Mouse (Mus musculus) lung, embryonic 14.5 days (tissue): ENCODE measurements at regions not wholly inside any gene's neighbourhood (a gene's known extent, or its start where the extent isn't known, plus 50 kb on each side); places are given as distances from the start of the nearest gene placed in this dataset.

Source experiments
- ATAC-seq: fragments of 200-750 bp; cut with Nextera tagmentation; 2 replicates; pipeline ENCODE4 v1.8.0; 2017; ENCODE audit warnings: mild to moderate bottlenecking, moderate TSS enrichment, moderate library complexity; ENCODE audit not compliant: insufficient read depth
- DNase-seq: peaks from one replicate; pipeline ENCODE4 v3.0.0-alpha.2; 2015
- H3K27ac ChIP-seq: fragments of 300-500 bp; sonication (generic); 2 replicates; pipeline ENCODE4 v1.5.1; 2014; ENCODE audit warnings: low read depth, mild to moderate bottlenecking, moderate library complexity
- H3K27me3 ChIP-seq: fragments of 300-500 bp; sonication (generic); 2 replicates; pipeline ENCODE4 v1.6.1; 2014; ENCODE audit warnings: low read length, control low read depth; ENCODE audit not compliant: insufficient read depth
- H3K36me3 ChIP-seq: fragments of 300-500 bp; sonication (generic); 2 replicates; pipeline ENCODE4 v1.6.1; 2014; ENCODE audit warnings: control low read depth; ENCODE audit not compliant: insufficient read depth
- H3K4me1 ChIP-seq: fragments of 300-500 bp; sonication (generic); 2 replicates; pipeline ENCODE4 v1.6.1; 2014; ENCODE audit warnings: antibody characterized with exemption, control low read depth; ENCODE audit not compliant: insufficient read depth
- H3K4me2 ChIP-seq: fragments of 300-500 bp; sonication (generic); 2 replicates; pipeline ENCODE4 v1.6.1; 2014; ENCODE audit warnings: mild to moderate bottlenecking
- H3K4me3 ChIP-seq: fragments of 300-500 bp; sonication (generic); 2 replicates; pipeline ENCODE4 v1.5.1; 2014; ENCODE audit warnings: low read depth, low read length
- H3K9ac ChIP-seq: fragments of 300-500 bp; sonication (generic); 2 replicates; pipeline ENCODE4 v1.6.1; 2014
- H3K9me3 ChIP-seq: fragments of 300-500 bp; sonication (generic); 2 replicates; pipeline ENCODE4 v1.6.1; 2016; ENCODE audit warnings: low read depth, low read length, control low read depth
- CTCF ChIP-seq: IDR thresholded peaks from 2 replicates; pipeline ENCODE4 v1.5.1; 2016; ENCODE audit warnings: antibody characterized with exemption, low read depth
- WGBS: fragments of 180-500 bp; shearing (Covaris S2); extraction: QIAGEN DNeasy Blood & Tissue Kit; methylation state at CpG from one replicate; pipeline ENCODE4 v1.1.7; 2014; 5-methylcytosine and 5-hydroxymethylcytosine counted together

GRCm38 (mm10) chr16:51387498-51387897 lies 643.5 kb upstream of the Cblb start:
- H3K27me3 ChIP-seq: no peaks in the 10 kb centered on the region
- no peak overlapping the region for H3K4me3 ChIP-seq
- ATAC-seq (no peak), DNase-seq (no peak)
- no peak overlapping the region for H3K27ac ChIP-seq
- 89% methylated on average over 1 of the region's 1 CpGs for WGBS
- H3K9me3 ChIP-seq: no peaks in the 10 kb centered on the region
- no peaks in the 10 kb centered on the region for H3K36me3 ChIP-seq
- H3K9ac ChIP-seq: no peak overlapping the region
- no peak overlapping the region for H3K4me2 ChIP-seq
- TF ChIP-seq CTCF: no peak
- no peaks in the 10 kb centered on the region for H3K4me1 ChIP-seq

- TF ChIP-seq CTCF: no peak
- Histone ChIP-seq H3K27me3 (no peaks in the 10 kb centered on the region), H3K4me3 (no peak overlapping the region), H3K9ac (no peak overlapping the region), H3K36me3 (no peaks in the 10 kb centered on the region), H3K4me2 (no peak overlapping the region), H3K27ac (no peak overlapping the region), H3K9me3 (no peaks in the 10 kb centered on the region), H3K4me1 (no peaks in the 10 kb centered on the region)
- ATAC-seq: no peak
- DNase-seq: no peak
- 37% methylated on average over 1 of the region's 1 CpGs for WGBS
These were observed 637.2 kb upstream of the Cblb start for GRCm38 (mm10) chr16:51393871-51394270.
